Mouse (Mus musculus) lung, adult 2 months (tissue): ENCODE measurements at regions not wholly inside any gene's neighbourhood (a gene's known extent, or its start where the extent isn't known, plus 50 kb on each side); places are given as distances from the start of the nearest gene placed in this dataset.

ENCODE experiments used
- CTCF ChIP-seq: fragments of 200-500 bp; IDR thresholded peaks from 2 replicates; pipeline ENCODE4 v1.5.1; 2011; ENCODE audit warnings: mild to moderate bottlenecking, low read length, control low read depth; ENCODE audit not compliant: insufficient read depth
- POLR2A ChIP-seq: fragments of 200-500 bp; IDR thresholded peaks from 2 replicates; pipeline ENCODE4 v1.6.1; 2011; ENCODE audit warnings: low read depth, mild to moderate bottlenecking, control low read depth, low read length, borderline replicate concordance; ENCODE audit errors: extremely low read depth

- TF ChIP-seq CTCF (no peak), POLR2A (no peak)
Measured at GRCm38 (mm10) chr5:141125870-141126269, 115.4 kb upstream of the Sdk1 start.
